ENCODE assay signal across 9 mouse cellular contexts in genomic region chr19:30174074-30174670, GRCm38 (mm10). TPM values are rescaled to one million over a fixed set of nuclear protein-coding genes. Genes with fewer than 3 reads are reported as not detected.
DNase-seq lines count a peak whose midpoint lies in the region; ATAC-seq lines count a peak whose summit lies in the region.
"Had no signal": no experiment of that assay in that cellular context is flagged by ENCODE, and none has a peak within 500 bp of the region (broad histone marks: within the 10 kb centered on the region; RNA-seq: fewer than 3 reads in every experiment).

No protein-coding gene starts in this region.

- 4% methylated on average over 15 of the region's 15 CpGs for WGBS in heart, embryonic 13.5 days
- 6% methylated on average over 15 of the region's 15 CpGs for WGBS in intestine, embryonic 16.5 days
- WGBS in midbrain, embryonic 16.5 days: 4% methylated on average over 15 of the region's 15 CpGs

- no peak for DNase-seq in heart, postnatal 4 days
- DNase-seq in embryo, embryonic 11 days: peak; percentile 52
- DNase-seq in gastrocnemius, postnatal 36 days: no peak
- DNase-seq in left cerebral cortex, adult 9 months (ENCODE audit: low spot score in 2 of 2): no peak
- DNase-seq in gastrocnemius, postnatal 4 days (ENCODE audit: low spot score in 2 of 2): no peak
- DNase-seq: cerebellum, adult 9-10 months had no signal

- H3K4me3 ChIP-seq in heart, embryonic 13.5 days: peak overlapping the region; percentile 64
- H3K4me3 ChIP-seq in intestine, embryonic 16.5 days (ENCODE audit: low read length): peak overlapping the region; percentile 63
- H3K4me3 ChIP-seq in midbrain, embryonic 16.5 days (ENCODE audit: low read depth, low read length): peak overlapping the region; percentile 66

- peaks cover 55% of the 10 kb centered on the region for H3K27me3 ChIP-seq in heart, embryonic 13.5 days (replicated peaks)
- H3K27me3 ChIP-seq in intestine, embryonic 16.5 days (replicated peaks; ENCODE audit: control insufficient read depth, insufficient read depth, low read length): peaks cover 21% of the 10 kb centered on the region
- peaks cover 3% of the 10 kb centered on the region for H3K27me3 ChIP-seq in midbrain, embryonic 16.5 days (ENCODE audit: control insufficient read depth, insufficient read depth, low read depth, low read length)

- peak overlapping the region; percentile 78 for H3K9ac ChIP-seq in heart, embryonic 13.5 days
- H3K9ac ChIP-seq in intestine, embryonic 16.5 days (ENCODE audit: low read depth, low read length): no peak overlapping the region
- H3K9ac ChIP-seq in midbrain, embryonic 16.5 days (ENCODE audit: low read depth, low read length): peak overlapping the region; percentile 70; the same call in 1 of the 2 replicates

- no peaks in the 10 kb centered on the region for H3K36me3 ChIP-seq in heart, embryonic 13.5 days
- H3K36me3 ChIP-seq in intestine, embryonic 16.5 days (ENCODE audit: control insufficient read depth, insufficient read depth, low read length): no peaks in the 10 kb centered on the region
- H3K36me3 ChIP-seq in midbrain, embryonic 16.5 days (ENCODE audit: control insufficient read depth, insufficient read depth, low read length): no peaks in the 10 kb centered on the region

- intact Hi-C loops in gastrocnemius, postnatal 36 days (cut with DNase I): no loop called here

- no peak for ATAC-seq in heart, embryonic 13.5 days (ENCODE audit: extremely low read depth, insufficient number of reproducible peaks, low FRiP score, low TSS enrichment)
- no peak for ATAC-seq in intestine, embryonic 16.5 days
- no peak for ATAC-seq in midbrain, embryonic 16.5 days

- H3K4me1 ChIP-seq in heart, embryonic 13.5 days: peaks cover 5% of the 10 kb centered on the region; the same call in 1 of the 2 replicates
- H3K4me1 ChIP-seq in intestine, embryonic 16.5 days (ENCODE audit: control insufficient read depth, insufficient read depth, low read length): no peaks in the 10 kb centered on the region; the same call in 1 of the 2 replicates
- peaks cover 13% of the 10 kb centered on the region for H3K4me1 ChIP-seq in midbrain, embryonic 16.5 days (ENCODE audit: control insufficient read depth, insufficient read depth, low read length)

- H3K27ac ChIP-seq in heart, embryonic 13.5 days (replicated peaks): no peak overlapping the region
- H3K27ac ChIP-seq in intestine, embryonic 16.5 days (ENCODE audit: low read length): no peak overlapping the region
- no peak overlapping the region for H3K27ac ChIP-seq in midbrain, embryonic 16.5 days (ENCODE audit: low read length)

- H3K4me2 ChIP-seq in heart, embryonic 13.5 days: peak overlapping the region; percentile 96
- H3K4me2 ChIP-seq in intestine, embryonic 16.5 days (ENCODE audit: low read depth, low read length): peak overlapping the region; percentile 99
- H3K4me2 ChIP-seq in midbrain, embryonic 16.5 days (ENCODE audit: low read length): peak overlapping the region; percentile 100

- peaks cover 3% of the 10 kb centered on the region; the same call in 1 of the 2 replicates for H3K9me3 ChIP-seq in heart, embryonic 13.5 days
- no peaks in the 10 kb centered on the region for H3K9me3 ChIP-seq in intestine, embryonic 16.5 days (ENCODE audit: control insufficient read depth, low read length)
- no peaks in the 10 kb centered on the region for H3K9me3 ChIP-seq in midbrain, embryonic 16.5 days (replicated peaks; ENCODE audit: control insufficient read depth, low read length, poor library complexity, severe bottlenecking)

RNA-seq across cellular contexts. Expression of gene Gldc, which starts 1.1 kb away (rescaled TPM):
- 1.4 and 2.8 TPM in 2 replicates for polyA plus RNA-seq in heart, embryonic 13.5 days (2015; fragmentation: Nextera tagmentation; extraction: Ambion mirVana)
- under 1 TPM; 0.34 to 0.43 TPM for total RNA-seq in heart, postnatal 4 days (2021)
- polyA plus RNA-seq in intestine, embryonic 16.5 days (2015; fragmentation: Nextera tagmentation; extraction: Ambion mirVana): 0.75 and 1.3 TPM in 2 replicates
- polyA plus RNA-seq in midbrain, embryonic 16.5 days (2015; fragmentation: Nextera tagmentation; extraction: Ambion mirVana): 5.9 and 6.3 TPM in 2 replicates
- not detected for total RNA-seq in gastrocnemius, postnatal 36 days (2021)
- total RNA-seq in gastrocnemius, postnatal 4 days (2021): under 1 TPM; 0.42 to 0.44 TPM

RNA-seq across cellular contexts. Expression of gene Mbl2, which starts 58.6 kb away (rescaled TPM):
- polyA plus RNA-seq in heart, embryonic 13.5 days (2015; fragmentation: Nextera tagmentation; extraction: Ambion mirVana): not detected in 2 replicates
- total RNA-seq in heart, postnatal 4 days (2021): not detected
- 0.12 and 0.16 TPM in 2 replicates for polyA plus RNA-seq in intestine, embryonic 16.5 days (2015; fragmentation: Nextera tagmentation; extraction: Ambion mirVana)
- polyA plus RNA-seq in midbrain, embryonic 16.5 days (2015; fragmentation: Nextera tagmentation; extraction: Ambion mirVana): 0.16 TPM in 1 of 2 replicates, not detected in the other
- not detected for total RNA-seq in gastrocnemius, postnatal 36 days (2021)
- under 1 TPM in 1 of 2 experiments, not detected in 1; 0.34 TPM for total RNA-seq in gastrocnemius, postnatal 4 days (2021)
